28 mouse cellular contexts compared by ENCODE assay signal in genomic region chr4:83682866-83683265, GRCm38 (mm10).
"Had no signal": no experiment of that assay in that cellular context is flagged by ENCODE, and none has a peak within 500 bp of the region (broad histone marks: within the 10 kb centered on the region; RNA-seq: fewer than 3 reads in every experiment).

No protein-coding gene starts in this region.

- DNase-seq: cerebellum, adult 9-10 months; cerebellum, adult 9-11 months; cerebellum, postnatal 10 days; cerebellum, postnatal 14 days; cerebellum, postnatal 25 days; cerebellum, postnatal 36 days; embryo, embryonic 11 days; forebrain, postnatal 0 days; gastrocnemius, adult 2 months; gastrocnemius, postnatal 14 days; gastrocnemius, postnatal 25 days; gastrocnemius, postnatal 36 days; heart, adult 11 months; heart, adult 18-20 months; heart, adult 2 months had no signal

- H3K4me3 ChIP-seq: embryonic facial prominence, embryonic 10.5 days; embryonic facial prominence, embryonic 12.5 days; embryonic facial prominence, embryonic 13.5 days; embryonic facial prominence, embryonic 15.5 days; erythroblast, embryonic 14.5 days; forebrain, embryonic 10.5 days; forebrain, embryonic 12.5 days; forebrain, embryonic 13.5 days; forebrain, embryonic 15.5 days; gastrocnemius, adult 2 months; heart, adult 2 months; heart, embryonic 10.5 days had no signal

- H3K27me3 ChIP-seq: embryonic facial prominence, embryonic 12.5 days; embryonic facial prominence, embryonic 13.5 days; embryonic facial prominence, embryonic 15.5 days; forebrain, embryonic 12.5 days; forebrain, embryonic 13.5 days; forebrain, embryonic 15.5 days had no signal

- H3K9ac ChIP-seq: embryonic facial prominence, embryonic 12.5 days; embryonic facial prominence, embryonic 13.5 days; embryonic facial prominence, embryonic 15.5 days; forebrain, embryonic 12.5 days; forebrain, embryonic 13.5 days; forebrain, embryonic 15.5 days; forebrain, postnatal 0 days had no signal

- H3K4me1 ChIP-seq: embryonic facial prominence, embryonic 10.5 days; embryonic facial prominence, embryonic 12.5 days; embryonic facial prominence, embryonic 13.5 days; embryonic facial prominence, embryonic 15.5 days; forebrain, embryonic 10.5 days; forebrain, embryonic 12.5 days; forebrain, embryonic 13.5 days; forebrain, embryonic 15.5 days; heart, embryonic 10.5 days had no signal

- H3K4me2 ChIP-seq: embryonic facial prominence, embryonic 12.5 days; embryonic facial prominence, embryonic 13.5 days; embryonic facial prominence, embryonic 15.5 days; forebrain, embryonic 12.5 days; forebrain, embryonic 13.5 days; forebrain, embryonic 15.5 days; heart, embryonic 11.5 days had no signal

- H3K36me3 ChIP-seq: embryonic facial prominence, embryonic 10.5 days; embryonic facial prominence, embryonic 12.5 days; embryonic facial prominence, embryonic 13.5 days; embryonic facial prominence, embryonic 15.5 days; forebrain, embryonic 10.5 days; forebrain, embryonic 12.5 days; forebrain, embryonic 15.5 days; heart, embryonic 10.5 days had no signal

- H3K27ac ChIP-seq: embryonic facial prominence, embryonic 10.5 days; embryonic facial prominence, embryonic 12.5 days; embryonic facial prominence, embryonic 13.5 days; embryonic facial prominence, embryonic 15.5 days; forebrain, embryonic 10.5 days; forebrain, embryonic 12.5 days; forebrain, embryonic 13.5 days; forebrain, embryonic 15.5 days; gastrocnemius, adult 2 months; heart, adult 2 months; heart, embryonic 10.5 days had no signal

- H3K9me3 ChIP-seq: embryonic facial prominence, embryonic 10.5 days; embryonic facial prominence, embryonic 12.5 days; embryonic facial prominence, embryonic 13.5 days; embryonic facial prominence, embryonic 15.5 days; forebrain, embryonic 10.5 days; forebrain, embryonic 12.5 days; forebrain, embryonic 13.5 days; forebrain, embryonic 15.5 days; heart, embryonic 10.5 days had no signal

- ATAC-seq: forebrain, embryonic 13.5 days; forebrain, embryonic 14.5 days; forebrain, embryonic 15.5 days; forebrain, embryonic 16.5 days; forebrain, postnatal 0 days had no signal
